Mouse (Mus musculus) urinary bladder, postnatal 10 days (tissue): ENCODE results near the gene Otog.

Experiments
- DNase-seq: peaks from one replicate; pipeline ENCODE4 v3.0.0; 2022; ENCODE audit warnings: low spot score

Gene Otog

DNA sequence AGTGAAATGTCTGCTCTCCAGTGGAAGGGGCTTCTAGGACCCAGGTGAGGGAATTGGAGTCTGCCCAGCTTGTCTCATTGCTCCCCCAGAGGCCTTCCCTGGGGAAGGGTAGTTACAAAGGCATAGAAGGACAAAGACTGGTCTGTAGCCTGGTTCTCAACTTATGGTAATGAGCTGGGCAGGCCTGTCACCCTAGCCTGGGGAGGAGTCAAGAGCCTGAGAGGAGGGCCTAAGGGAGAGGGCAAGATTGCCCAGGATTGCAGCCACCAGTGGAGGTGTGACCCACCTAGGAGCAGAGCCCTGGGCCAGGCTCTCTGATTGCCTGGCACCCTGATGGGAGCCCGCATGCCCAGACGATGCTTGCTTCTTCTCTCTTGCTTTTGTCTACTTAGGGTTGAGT is at the start of gene Otog:
Gene Otog (plus strand): TSS at position 292 of the 400 bp plus-strand sequence.
- no peak for DNase-seq

GRCm38 (mm10) chr7:46195356-46195755 is 45.4 kb upstream of the Otog start:
- no peak for DNase-seq

DNA sequence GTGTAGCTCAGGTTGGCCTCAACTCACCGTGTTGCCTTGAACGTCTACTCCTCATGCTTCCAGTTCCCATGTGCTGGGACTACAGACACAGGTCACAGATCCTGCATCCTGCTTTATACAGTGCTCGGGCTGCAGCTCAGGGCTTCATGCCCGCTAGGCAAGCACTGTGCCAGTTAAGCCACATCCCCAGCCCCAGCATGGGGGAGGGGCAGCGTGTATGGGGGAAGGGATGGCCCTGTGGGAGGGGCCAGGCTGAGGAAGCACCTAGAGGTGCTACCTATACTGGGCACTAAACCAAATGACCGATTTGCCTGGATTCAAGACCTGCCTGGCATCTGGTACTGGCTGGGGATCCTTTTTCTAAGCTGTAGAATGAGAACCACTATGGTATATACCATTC is 40.8 kb upstream of the Otog start:
- DNase-seq: no peak

- no peak for DNase-seq
These were observed 39.1 kb upstream of the Otog start for GRCm38 (mm10) chr7:46201649-46202048.

GRCm38 (mm10) chr7:46204046-46204471 is 36.7 kb upstream of the Otog start:
- no peak for DNase-seq

- DNase-seq: no peak
These were observed 36.0 kb upstream of the Otog start for GRCm38 (mm10) chr7:46204775-46205174.

DNA sequence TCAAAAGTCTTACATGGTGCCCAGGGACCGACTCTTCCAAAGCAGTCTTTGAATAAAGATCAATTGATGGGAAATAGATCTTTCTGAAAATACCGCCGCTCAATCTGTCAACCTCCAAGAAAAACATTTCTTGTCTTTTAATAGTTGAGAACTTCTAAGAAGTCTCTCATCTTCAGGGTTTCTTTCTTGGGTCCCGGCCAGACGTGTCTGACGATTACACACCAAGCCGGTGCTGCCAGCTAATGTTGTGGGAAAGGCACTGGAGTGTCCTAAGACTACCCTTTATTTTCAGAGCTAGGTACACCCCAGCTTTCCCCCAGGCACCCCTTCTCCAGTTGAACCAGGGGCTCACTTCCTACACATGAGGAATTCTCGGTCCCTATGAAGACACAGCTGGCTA is 32.7 kb upstream of the Otog start:
- no peak for DNase-seq

GRCm38 (mm10) chr7:46210276-46210675 is 30.5 kb upstream of the Otog start:
- no peak for DNase-seq

GRCm38 (mm10) chr7:46216481-46216880 is 24.3 kb upstream of the Otog start:
- DNase-seq: no peak

- no peak for DNase-seq
These were observed 22.4 kb upstream of the Otog start for GRCm38 (mm10) chr7:46218415-46218814.

GRCm38 (mm10) chr7:46220591-46221129 is 20.1 kb upstream of the Otog start:
- no peak for DNase-seq

- no peak for DNase-seq
These were observed 14.5 kb upstream of the Otog start for GRCm38 (mm10) chr7:46226253-46226652.

GRCm38 (mm10) chr7:46226936-46227335 is 13.9 kb upstream of the Otog start:
- DNase-seq: no peak

DNA sequence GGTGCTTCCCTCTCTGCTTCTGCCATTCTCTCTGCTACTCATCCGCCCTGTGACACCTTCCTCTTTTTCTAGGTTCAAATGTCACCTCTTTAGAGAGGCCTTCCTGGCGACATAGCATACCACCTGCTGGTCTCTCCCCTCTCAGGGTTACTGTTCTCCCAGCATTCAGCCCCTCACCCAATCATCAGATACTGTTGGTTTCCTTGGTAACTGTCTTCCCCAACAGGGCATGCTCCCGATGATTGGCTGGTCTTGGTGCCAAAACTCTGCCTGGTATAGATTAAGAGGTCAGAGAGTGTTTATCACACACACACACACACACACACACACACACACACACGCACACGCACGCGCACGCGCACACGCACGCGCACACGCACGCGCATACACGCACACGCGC is 4.8 kb upstream of the Otog start:
- DNase-seq: no peak

DNA sequence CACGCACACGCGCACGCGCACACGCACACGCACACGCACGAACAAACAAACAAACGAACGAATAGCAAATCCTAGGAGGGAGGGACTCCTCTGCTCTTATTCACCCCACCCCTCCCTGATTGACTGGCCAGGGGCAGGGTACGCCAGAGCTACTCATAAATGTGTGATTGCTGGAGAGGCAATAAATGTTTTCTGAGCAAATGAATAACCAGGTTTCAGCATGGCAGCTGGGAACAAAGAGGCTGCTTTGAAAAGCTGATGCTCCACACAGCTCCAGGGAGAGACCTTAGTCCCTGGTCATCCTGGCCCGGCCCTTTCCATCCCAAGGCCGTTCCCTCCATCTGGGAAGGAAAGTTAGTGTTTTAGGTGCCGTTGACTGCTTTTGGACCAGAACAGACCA is 4.4 kb upstream of the Otog start:
- DNase-seq: no peak

DNA sequence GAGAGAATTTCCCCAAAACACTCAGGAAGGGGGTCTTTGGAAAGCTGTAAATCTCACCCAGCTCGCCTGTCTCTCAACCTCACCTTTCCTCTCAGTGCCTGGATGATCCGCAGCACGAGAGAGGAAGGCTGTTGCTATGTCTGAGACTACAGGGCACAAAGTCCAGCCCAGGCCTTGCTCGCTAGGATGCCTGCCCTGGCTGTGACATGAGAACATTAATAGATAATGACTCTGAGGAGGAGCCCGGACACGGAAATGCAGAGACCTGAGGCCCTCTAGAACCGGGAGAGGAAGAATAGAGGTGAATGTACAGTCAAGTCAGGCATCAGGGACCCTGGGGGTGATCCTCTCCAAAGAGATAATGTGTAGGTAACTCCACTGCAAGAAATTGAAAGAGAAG is 3.6 kb upstream of the Otog start:
- DNase-seq: no peak

DNA sequence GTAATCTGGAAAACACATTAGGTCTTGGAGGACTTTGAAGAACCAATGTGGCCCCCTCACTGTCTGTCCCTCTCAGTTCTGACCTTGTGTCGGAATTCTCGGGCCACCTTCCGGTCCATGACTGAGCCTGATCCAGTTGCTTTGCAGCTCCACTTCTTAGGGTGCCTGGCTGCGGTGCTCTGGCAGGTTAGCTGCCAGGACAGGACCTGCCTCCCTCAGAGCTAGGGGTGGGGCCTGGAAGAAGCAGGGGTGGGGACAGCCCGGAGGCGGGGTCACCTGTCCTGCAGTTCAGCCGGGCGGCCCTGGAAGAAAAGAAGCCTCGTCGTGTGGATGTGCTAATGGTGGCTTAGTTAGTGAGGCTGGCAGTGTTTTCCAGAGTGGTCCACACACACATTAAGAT is 2.4 kb upstream of the Otog start, which contains the start of gene Ush1c:
Gene Ush1c (minus strand): TSS at position 158 of the 400 bp plus-strand sequence.
- no peak for DNase-seq

DNA sequence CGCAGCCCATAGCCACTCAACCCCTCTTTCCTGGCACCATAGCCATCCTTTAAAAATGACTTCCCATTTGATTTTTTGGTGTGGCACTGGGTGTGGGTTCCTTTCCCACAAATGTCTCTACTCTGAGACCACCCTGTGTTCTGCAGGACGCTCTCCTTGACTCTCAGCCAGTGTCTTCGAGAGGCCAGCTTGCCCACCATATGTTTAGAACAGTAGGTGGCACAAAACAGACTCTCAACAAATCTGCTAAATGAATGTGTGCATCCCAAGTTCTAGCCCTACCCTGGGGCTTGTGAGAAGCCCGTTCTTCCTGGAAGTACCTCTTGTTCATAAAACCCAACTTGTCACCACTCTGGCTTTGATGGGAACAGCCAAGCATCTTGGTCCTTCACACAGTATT is 696 bp upstream of the Otog start:
- DNase-seq: no peak

DNA sequence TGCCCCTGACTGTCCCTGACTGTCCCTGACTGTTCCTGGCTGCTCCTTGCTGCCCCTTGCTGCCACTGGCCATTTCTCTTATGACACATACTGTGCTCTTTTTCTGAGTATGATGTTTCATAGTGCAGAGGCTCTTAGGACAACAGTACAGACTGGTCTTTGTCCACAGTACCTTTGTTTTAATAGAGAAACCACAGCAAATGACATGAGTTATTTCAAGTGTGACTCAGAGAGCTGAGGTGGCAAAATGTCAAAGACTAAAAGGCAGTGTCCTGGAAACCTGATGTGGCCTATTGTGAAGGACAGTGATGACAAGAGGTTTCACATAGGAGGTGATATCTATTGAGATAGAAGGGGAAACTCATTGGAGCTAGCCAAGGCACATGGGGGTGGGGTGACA is 6.1 kb downstream of the Otog start:
- DNase-seq: no peak

- no peak for DNase-seq
These were observed 6.8 kb downstream of the Otog start for GRCm38 (mm10) chr7:46247606-46248005.

DNA sequence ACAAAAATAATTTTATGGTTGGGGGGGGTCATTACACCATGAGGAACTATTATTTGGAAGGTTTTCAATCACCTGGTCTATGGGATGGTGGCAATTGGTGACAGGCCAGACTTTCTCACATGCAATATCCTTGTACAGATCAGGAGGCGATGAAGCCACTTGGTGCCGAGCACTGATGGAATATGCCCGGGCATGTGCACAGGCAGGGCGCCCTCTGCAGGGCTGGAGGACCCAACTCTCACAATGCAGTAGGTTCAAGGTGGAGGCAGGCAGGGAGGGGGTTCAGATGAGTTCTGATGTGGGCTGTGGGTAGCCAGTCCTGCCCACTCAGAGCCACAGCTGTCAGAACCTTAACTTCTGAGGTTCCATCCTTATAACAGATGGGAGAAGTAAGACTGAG is 11.1 kb downstream of the Otog start:
- no peak for DNase-seq

GRCm38 (mm10) chr7:46276156-46276555 is 35.4 kb downstream of the Otog start:
- DNase-seq: no peak

DNA sequence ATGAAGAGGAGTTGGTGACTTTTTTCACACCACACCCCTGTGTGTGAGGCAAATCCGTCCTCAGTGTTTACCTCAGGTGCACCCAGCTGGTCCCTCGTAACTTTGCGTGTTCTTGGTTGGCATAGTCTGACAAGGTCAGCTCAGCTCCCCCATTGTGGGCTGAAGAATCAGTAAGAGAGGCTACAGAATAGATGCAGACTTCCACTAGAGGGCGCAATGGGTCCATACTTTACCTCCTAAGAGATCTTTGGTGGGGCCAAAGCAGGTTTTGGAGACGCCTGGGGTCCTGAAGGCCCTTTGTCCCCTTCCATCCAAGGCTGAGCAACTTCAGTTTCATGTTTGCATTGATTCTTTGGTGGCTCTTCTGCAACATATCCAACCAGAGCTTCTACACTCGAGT is 39.2 kb downstream of the Otog start:
- DNase-seq: no peak

- no peak for DNase-seq
These were observed 40.1 kb downstream of the Otog start for GRCm38 (mm10) chr7:46280896-46281295.

DNA sequence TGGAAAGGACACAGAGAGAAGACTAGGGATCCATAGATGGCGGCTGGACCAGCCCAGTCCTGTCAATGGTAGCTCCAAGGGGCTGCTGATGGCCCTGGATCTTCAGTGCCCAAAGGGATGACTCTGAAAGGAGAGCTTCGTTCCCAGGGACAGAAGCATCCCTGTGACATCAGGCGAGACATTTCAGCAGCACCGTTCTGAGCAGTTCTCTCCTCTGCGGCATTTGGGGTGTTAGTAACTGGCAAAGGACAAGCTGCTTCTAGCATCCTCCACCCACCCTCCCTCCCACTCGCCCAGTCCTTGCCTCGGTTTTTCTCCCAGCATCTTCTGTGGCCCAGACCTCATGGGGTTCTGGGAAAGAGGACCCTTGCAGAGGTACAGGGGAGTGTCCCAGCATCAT is 41.5 kb downstream of the Otog start:
- no peak for DNase-seq
